Mouse (Mus musculus): ENCODE results near the gene Gnai3. TPM values are rescaled to one million over a fixed set of nuclear protein-coding genes. Genes with fewer than 3 reads are reported as not detected.

Gnai3 gene
- polyA plus RNA-seq, 1 experiment: 20.7 TPM

DNA sequence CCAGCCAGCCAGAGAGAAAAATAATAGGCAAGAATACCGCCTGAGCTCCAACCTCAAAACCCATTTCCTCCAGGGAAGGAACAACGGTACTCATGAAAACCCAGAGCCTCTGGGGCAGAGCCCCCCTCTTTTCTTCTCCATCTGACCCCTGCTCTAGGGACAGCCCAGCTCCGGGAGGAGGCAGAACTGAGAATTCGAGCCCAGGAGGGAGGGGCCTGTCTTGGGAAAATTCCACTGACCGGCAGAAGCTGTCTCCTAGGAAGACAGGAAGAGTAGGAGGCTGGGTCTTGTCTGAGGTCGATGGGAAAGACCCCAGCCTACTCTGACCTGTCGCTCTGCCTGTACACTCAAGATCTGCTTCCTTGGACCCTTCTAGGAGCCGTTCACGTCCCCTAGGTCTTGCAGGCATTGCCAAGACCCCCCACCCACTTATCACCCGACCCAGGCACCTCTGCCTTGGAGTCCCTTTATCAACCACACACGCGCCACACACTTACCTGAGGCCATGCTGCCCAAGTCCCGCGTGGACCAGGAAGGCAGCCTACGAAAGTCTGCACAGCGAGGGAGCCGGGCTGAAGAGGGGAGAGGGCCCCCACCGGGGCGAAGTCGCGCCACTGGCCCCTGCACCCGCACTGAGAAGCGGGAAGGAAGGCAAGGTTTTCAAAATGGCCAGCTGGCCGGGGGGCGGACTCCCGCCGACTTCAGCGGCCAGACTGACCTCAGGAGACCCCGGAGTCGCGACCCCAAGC lies 60.1 kb downstream of the Gnai3 start:
- H3K4me1 ChIP-seq (ENCODE audit: control insufficient read depth, insufficient read depth, insufficient read length, low read length): no peaks in the 10 kb centered on the region
- H3K4me3 ChIP-seq (ENCODE audit: insufficient read depth, low read depth, low read length): peak overlapping the region; percentile 66
- H3K27ac ChIP-seq (replicated peaks; ENCODE audit: low read depth, low read length): peak overlapping the region; percentile 87

DNA sequence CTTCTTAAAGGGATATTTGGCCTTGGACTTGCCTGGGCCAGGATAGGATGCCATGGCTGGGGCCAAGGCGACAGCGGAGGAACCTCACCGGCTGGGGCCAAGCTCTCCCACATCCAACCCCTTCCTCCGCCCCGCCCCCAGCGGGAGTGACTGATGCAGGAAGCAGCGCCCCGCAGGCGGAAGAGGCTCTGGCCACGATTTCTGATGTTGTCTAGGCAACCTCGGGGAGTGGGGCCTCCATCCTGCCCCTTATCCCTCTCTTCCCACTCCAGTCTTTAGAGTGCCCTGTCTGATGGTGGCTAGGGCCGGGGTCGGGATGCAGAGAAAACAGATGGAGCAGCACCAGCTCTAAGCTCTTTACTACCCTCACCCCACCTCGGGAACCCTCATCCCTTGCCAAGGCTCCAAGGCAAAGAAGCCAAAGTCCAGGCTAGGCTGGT lies 60.6 kb downstream of the Gnai3 start:
- H3K4me3 ChIP-seq (ENCODE audit: insufficient read depth, low read depth, low read length): peak overlapping the region; percentile 66
- H3K4me1 ChIP-seq (ENCODE audit: control insufficient read depth, insufficient read depth, insufficient read length, low read length): no peaks in the 10 kb centered on the region; the same call in 1 of the 2 replicates
- peak overlapping the region; percentile 87 for H3K27ac ChIP-seq (replicated peaks; ENCODE audit: low read depth, low read length)

- Histone ChIP-seq H3K4me1 (ENCODE audit: control insufficient read depth, insufficient read depth, insufficient read length, low read length) (no peaks in the 10 kb centered on the region; the same call in 1 of the 2 replicates), H3K27ac (replicated peaks; ENCODE audit: low read depth, low read length) (no peak overlapping the region), H3K4me3 (ENCODE audit: insufficient read depth, low read depth, low read length) (peak overlapping the region; percentile 66)
These were observed 61.1 kb downstream of the Gnai3 start for GRCm38 (mm10) chr3:108084767-108085270.

GRCm38 (mm10) chr3:108083904-108084407 lies 62.0 kb downstream of the Gnai3 start:
- Histone ChIP-seq H3K4me1 (ENCODE audit: control insufficient read depth, insufficient read depth, insufficient read length, low read length) (no peaks in the 10 kb centered on the region; the same call in 1 of the 2 replicates), H3K27ac (replicated peaks; ENCODE audit: low read depth, low read length) (no peak overlapping the region), H3K4me3 (ENCODE audit: insufficient read depth, low read depth, low read length) (peak overlapping the region; percentile 12; the same call in 1 of the 2 replicates)

DNA sequence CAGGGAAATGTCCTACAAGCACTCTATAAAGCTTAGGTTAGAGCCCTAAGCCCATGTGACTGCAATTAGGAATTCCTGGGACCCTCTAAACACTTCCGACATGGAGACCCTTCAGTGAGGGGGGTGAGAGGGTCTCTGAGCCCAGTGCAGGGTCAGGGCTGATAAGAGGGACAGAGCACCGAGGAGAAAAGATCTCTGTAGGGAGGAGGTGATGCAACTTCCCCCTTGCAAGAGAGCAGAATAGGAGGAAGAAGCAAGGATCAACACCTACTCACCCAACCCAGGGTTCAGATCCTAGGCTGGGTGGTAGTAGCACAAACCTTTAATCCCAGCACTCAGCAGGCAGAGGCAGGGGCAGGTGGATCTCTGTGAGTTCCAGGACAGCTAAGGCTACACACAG lies 62.8 kb downstream of the Gnai3 start:
- H3K4me3 ChIP-seq (ENCODE audit: insufficient read depth, low read depth, low read length): no peak overlapping the region
- H3K27ac ChIP-seq (replicated peaks; ENCODE audit: low read depth, low read length): no peak overlapping the region
- H3K4me1 ChIP-seq (ENCODE audit: control insufficient read depth, insufficient read depth, insufficient read length, low read length): no peaks in the 10 kb centered on the region; the same call in 1 of the 2 replicates

GRCm38 (mm10) chr3:108082251-108082875 lies 63.6 kb downstream of the Gnai3 start:
- H3K4me3 ChIP-seq (ENCODE audit: insufficient read depth, low read depth, low read length): peak overlapping the region; percentile 51
- H3K27ac ChIP-seq (replicated peaks; ENCODE audit: low read depth, low read length): peak overlapping the region; percentile 84
- H3K4me1 ChIP-seq (ENCODE audit: control insufficient read depth, insufficient read depth, insufficient read length, low read length): no peaks in the 10 kb centered on the region; the same call in 1 of the 2 replicates

- Histone ChIP-seq H3K27ac (replicated peaks; ENCODE audit: low read depth, low read length) (no peak overlapping the region), H3K4me3 (ENCODE audit: insufficient read depth, low read depth, low read length) (peak overlapping the region; percentile 51), H3K4me1 (ENCODE audit: control insufficient read depth, insufficient read depth, insufficient read length, low read length) (no peaks in the 10 kb centered on the region; the same call in 1 of the 2 replicates)
These were observed 64.3 kb downstream of the Gnai3 start for GRCm38 (mm10) chr3:108081681-108082080.

GRCm38 (mm10) chr3:108076836-108077235 lies 69.1 kb downstream of the Gnai3 start:
- no peak overlapping the region for H3K4me3 ChIP-seq (ENCODE audit: insufficient read depth, low read depth, low read length)
- no peaks in the 10 kb centered on the region; the same call in 1 of the 2 replicates for H3K4me1 ChIP-seq (ENCODE audit: control insufficient read depth, insufficient read depth, insufficient read length, low read length)
- no peak overlapping the region for H3K27ac ChIP-seq (replicated peaks; ENCODE audit: low read depth, low read length)

DNA sequence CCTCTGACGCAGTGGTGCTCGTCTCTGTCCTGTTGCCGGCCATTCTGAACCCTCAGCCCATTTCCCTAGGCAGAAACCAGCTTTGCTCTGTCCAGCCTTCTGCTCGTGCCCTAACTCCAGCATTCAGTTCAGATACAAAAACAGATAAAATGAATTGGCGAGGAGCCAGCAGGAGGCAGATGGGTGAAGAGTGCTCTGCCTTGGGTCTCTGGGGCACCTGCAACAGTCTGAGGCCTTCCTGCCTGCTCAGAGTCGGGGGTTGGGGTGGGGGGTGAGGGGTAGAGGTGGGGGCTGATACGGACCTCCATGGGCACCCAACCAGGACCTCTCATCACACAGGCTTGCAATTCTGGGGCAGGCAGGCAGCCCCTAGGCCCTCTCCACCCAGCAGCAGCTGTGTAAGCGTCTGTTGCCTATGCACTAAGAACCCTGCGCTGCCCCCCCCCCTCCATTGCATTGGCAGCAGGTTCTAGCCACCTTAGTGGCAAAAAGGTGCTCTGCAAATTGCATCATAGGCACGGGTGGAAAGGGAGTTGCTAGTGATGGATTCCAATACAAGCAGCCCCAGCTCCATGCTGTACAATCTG lies 72.9 kb downstream of the Gnai3 start:
- H3K4me3 ChIP-seq (ENCODE audit: insufficient read depth, low read depth, low read length): no peak overlapping the region
- no peak overlapping the region for H3K27ac ChIP-seq (replicated peaks; ENCODE audit: low read depth, low read length)
- H3K4me1 ChIP-seq (ENCODE audit: control insufficient read depth, insufficient read depth, insufficient read length, low read length): no peaks in the 10 kb centered on the region

DNA sequence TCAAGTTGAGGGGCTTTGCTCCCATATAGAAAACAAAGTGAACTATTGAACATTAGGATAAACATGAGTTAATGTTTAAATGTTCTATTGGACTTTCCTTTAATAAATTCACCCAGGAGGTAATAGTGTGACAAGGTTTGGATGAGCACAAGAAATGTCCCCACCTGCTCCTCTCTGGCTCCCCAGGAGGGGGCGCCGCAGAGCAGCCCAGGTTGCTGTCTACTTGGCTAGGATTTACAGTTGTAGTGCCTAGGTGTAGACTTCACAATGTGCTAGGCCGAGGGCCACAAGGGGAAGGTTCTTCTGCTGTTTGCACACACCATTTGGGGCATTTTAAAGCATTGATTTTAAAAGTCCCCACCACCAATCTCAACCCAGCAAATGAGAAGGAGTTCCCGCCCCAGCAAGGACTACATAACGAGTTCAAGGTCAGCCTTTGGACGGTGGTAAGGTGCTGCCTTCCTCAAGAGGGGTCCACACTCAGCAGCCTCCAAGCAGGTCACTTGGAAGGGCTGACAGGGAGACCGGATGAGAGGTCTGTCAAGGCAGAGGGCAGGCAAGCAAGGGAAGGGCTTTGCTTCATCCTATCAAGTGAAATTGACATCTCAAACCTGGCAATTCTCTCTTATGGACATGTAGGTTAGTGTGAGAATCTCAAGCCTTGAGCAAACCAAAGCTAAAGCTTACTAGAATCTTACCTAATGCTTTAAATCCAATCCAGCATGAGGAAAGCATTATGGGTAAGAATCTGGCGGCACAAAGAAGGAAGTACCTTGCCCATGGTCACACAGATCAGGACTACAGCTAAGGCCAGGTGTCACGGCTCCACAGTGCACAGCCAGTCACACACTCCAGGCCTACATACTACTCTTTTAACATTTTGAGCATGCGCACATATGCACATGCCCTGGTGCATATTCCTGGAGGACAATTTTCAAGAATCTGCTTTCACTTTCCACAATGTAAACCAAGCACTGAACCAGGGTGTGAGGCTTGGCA lies 75.4 kb downstream of the Gnai3 start:
- no peak overlapping the region for H3K4me3 ChIP-seq (ENCODE audit: insufficient read depth, low read depth, low read length)
- H3K27ac ChIP-seq (replicated peaks; ENCODE audit: low read depth, low read length): no peak overlapping the region
- H3K4me1 ChIP-seq (ENCODE audit: control insufficient read depth, insufficient read depth, insufficient read length, low read length): no peaks in the 10 kb centered on the region

- H3K27ac ChIP-seq (replicated peaks; ENCODE audit: low read depth, low read length): no peak overlapping the region
- no peak overlapping the region for H3K4me3 ChIP-seq (ENCODE audit: insufficient read depth, low read depth, low read length)
- H3K4me1 ChIP-seq (ENCODE audit: control insufficient read depth, insufficient read depth, insufficient read length, low read length): no peaks in the 10 kb centered on the region
These were observed 76.6 kb downstream of the Gnai3 start for GRCm38 (mm10) chr3:108069231-108069870.

GRCm38 (mm10) chr3:108068826-108069225 lies 77.1 kb downstream of the Gnai3 start:
- H3K4me1 ChIP-seq (ENCODE audit: control insufficient read depth, insufficient read depth, insufficient read length, low read length): no peaks in the 10 kb centered on the region
- H3K4me3 ChIP-seq (ENCODE audit: insufficient read depth, low read depth, low read length): no peak overlapping the region

GRCm38 (mm10) chr3:108067370-108067934 lies 78.5 kb downstream of the Gnai3 start:
- H3K27ac ChIP-seq (replicated peaks; ENCODE audit: low read depth, low read length): no peak overlapping the region
- no peaks in the 10 kb centered on the region for H3K4me1 ChIP-seq (ENCODE audit: control insufficient read depth, insufficient read depth, insufficient read length, low read length)

More at GRCm38 (mm10) chr3:108068826-108069225, 77.1 kb downstream of the Gnai3 start:
- no peak overlapping the region for H3K27ac ChIP-seq (replicated peaks; ENCODE audit: low read depth, low read length)

More at GRCm38 (mm10) chr3:108067370-108067934, 78.5 kb downstream of the Gnai3 start:
- H3K4me3 ChIP-seq (ENCODE audit: insufficient read depth, low read depth, low read length): no peak overlapping the region
